Mouse (Mus musculus): ENCODE data around the gene Zan. TPM values are rescaled to one million over a fixed set of nuclear protein-coding genes. Genes with fewer than 3 reads are reported as not detected.

The Zan gene
- polyA plus RNA-seq (2015; fragmentation: Nextera tagmentation; extraction: Ambion mirVana): 0.04 and 0.14 TPM in 2 replicates

- no peak for ATAC-seq (replicated peaks)
- no peak within 1 kb of the TSS for H3K4me3 ChIP-seq
- 91% methylated on average over 5 of the region's 5 CpGs for WGBS
- no peak within 1 kb of the TSS for H3K27ac ChIP-seq (replicated peaks)
- no peaks in the 10 kb centered on the region for H3K27me3 ChIP-seq
- no peak within 1 kb of the TSS for H3K4me2 ChIP-seq (replicated peaks)
- no peaks in the 10 kb centered on the region for H3K9me3 ChIP-seq
- no peak within 1 kb of the TSS for H3K9ac ChIP-seq (replicated peaks)
- H3K36me3 ChIP-seq: no peaks in the 10 kb centered on the region
- H3K4me1 ChIP-seq: no peaks in the 10 kb centered on the region
Observed at GRCm38 (mm10) chr5:137476964-137477363, at the start of gene Zan. Gene Zan, minus strand, starts transcription at chr5:137477064.

DNA sequence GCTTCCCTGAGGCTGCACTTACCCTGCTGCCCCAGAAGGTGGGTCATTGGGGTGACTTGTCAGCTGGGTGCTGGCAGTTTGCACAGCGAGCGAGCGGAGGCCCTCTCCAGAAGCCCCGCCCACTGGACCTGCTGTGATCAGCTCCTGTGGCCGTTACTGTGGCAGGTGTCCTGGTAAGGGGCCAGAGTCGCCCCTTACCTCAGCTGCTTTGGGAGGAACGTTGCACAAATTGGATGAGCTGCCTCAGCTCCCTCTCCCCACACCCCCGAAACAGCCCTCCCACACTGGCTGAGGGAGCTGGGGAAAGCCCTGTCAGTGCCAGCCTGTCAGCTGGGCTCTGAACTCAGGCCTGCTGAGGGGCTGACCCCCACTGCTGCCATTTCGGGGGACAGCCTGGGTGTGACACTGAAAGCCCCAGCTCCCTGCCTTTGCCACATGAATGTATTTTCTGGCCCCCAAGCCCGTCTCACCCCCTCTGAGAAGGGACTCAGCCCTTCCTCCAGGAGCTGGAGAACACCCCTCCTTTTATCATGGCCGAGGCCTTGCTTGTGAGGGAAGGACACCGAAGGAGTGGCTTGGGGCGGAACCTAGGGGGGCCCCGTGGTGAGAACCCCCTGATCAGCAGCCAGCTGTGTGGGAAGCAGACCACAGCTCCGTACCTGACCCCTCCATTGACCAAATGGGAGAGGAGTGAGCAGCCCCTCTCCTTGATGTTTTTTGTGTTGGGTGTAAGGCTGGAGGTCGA is 49.5 kb upstream of the Zan start:
- H3K4me2 ChIP-seq (replicated peaks): no peak overlapping the region
- peak overlapping the region; percentile 67 for H3K27ac ChIP-seq (replicated peaks)
- no peaks in the 10 kb centered on the region for H3K9me3 ChIP-seq
- peak overlapping the region; percentile 10; the same call in 1 of the 2 replicates for H3K9ac ChIP-seq (replicated peaks)
- H3K36me3 ChIP-seq: peaks cover 82% of the 10 kb centered on the region
- H3K4me1 ChIP-seq: peaks cover 30% of the 10 kb centered on the region
- no peaks in the 10 kb centered on the region for H3K27me3 ChIP-seq
- H3K4me3 ChIP-seq: no peak overlapping the region
- 38% methylated on average over 16 of the region's 16 CpGs for WGBS
- no peak for ATAC-seq (replicated peaks)

DNA sequence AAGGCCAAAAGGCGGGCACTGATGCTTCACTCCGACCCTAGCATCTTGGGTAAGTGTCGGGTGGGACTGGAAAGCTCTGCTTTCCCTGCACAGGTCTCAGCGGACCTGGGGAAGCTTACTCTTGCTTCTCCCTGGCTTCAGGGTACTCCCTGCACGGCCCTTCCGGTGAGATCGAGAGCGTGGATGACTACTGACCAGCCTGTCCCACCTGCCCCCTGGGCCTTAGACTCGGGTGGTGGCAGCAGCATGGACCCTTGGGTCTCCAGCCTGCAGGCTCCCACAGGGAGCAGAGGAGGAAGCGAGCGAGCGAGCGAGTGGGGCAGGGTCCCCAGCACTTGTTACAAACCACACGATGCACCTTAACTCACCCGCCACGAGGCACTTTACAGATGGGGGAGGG is 48.6 kb upstream of the Zan start:
- Histone ChIP-seq H3K27ac (replicated peaks) (peak overlapping the region; percentile 37), H3K4me3 (no peak overlapping the region), H3K4me1 (peaks cover 27% of the 10 kb centered on the region), H3K9me3 (no peaks in the 10 kb centered on the region), H3K27me3 (no peaks in the 10 kb centered on the region), H3K9ac (replicated peaks) (no peak overlapping the region), H3K4me2 (replicated peaks) (no peak overlapping the region), H3K36me3 (peaks cover 91% of the 10 kb centered on the region)
- no peak for ATAC-seq (replicated peaks)
- 74% methylated on average over 16 of the region's 16 CpGs for WGBS

- Histone ChIP-seq H3K9ac (replicated peaks) (no peak overlapping the region), H3K9me3 (no peaks in the 10 kb centered on the region), H3K27me3 (no peaks in the 10 kb centered on the region), H3K4me1 (peaks cover 19% of the 10 kb centered on the region), H3K27ac (replicated peaks) (peak overlapping the region; percentile 37), H3K36me3 (peaks cover 95% of the 10 kb centered on the region), H3K4me2 (replicated peaks) (no peak overlapping the region), H3K4me3 (no peak overlapping the region)
- 88% methylated on average over 13 of the region's 13 CpGs for WGBS
- no peak for ATAC-seq (replicated peaks)
Observed at GRCm38 (mm10) chr5:137524671-137525070, 47.8 kb upstream of the Zan start.

- Histone ChIP-seq H3K27me3 (no peaks in the 10 kb centered on the region), H3K36me3 (peaks cover 95% of the 10 kb centered on the region), H3K4me3 (no peak overlapping the region), H3K9me3 (no peaks in the 10 kb centered on the region), H3K9ac (replicated peaks) (no peak overlapping the region), H3K27ac (replicated peaks) (peak overlapping the region; percentile 37), H3K4me1 (peaks cover 14% of the 10 kb centered on the region), H3K4me2 (replicated peaks) (no peak overlapping the region)
- no peak for ATAC-seq (replicated peaks)
- WGBS: 85% methylated on average over 8 of the region's 8 CpGs
Observed at GRCm38 (mm10) chr5:137524251-137524515, 47.3 kb upstream of the Zan start.

DNA sequence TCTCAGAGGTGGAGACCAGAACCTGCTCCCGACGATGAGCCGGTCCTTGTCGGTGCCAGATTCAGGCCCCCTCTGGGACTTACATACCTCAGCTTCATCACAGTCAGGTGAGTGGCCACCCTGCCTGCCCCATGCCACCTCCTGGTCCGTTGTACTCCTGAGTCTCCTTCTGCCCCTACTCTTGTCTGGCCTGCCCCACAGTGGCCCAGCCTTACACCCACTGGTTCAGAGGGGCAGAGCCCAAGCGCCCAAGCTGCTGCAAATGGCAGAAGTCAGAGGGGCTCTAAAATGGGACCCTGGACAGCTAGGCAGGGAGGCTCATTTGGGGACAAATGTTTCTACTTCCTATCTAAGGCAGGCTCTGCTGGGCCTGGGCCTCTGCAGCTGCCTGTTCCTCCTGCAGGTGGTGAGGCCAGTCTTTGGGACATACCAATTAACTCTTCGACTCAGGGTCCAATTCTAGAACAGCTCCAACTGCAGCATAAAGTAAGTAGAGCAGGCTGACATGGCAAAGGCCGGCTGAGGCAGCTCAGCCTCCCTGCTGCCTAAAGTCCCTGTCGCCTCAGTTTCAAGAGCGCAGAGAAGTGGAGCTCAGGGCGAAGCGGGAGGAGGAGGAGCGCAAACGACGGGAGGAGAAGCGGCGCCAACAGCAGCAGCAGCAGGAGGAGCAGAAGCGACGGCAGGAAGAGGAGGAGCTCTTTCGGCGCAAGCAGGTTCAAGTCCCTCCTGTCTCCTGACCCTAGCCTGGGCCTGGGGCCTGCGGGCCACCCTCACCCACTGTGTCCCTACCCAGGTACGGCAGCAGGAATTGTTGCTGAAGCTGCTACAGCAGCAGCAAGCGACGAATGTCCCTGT is 46.8 kb upstream of the Zan start:
- Histone ChIP-seq H3K4me3 (no peak overlapping the region), H3K27me3 (no peaks in the 10 kb centered on the region), H3K27ac (replicated peaks) (peak overlapping the region; percentile 37), H3K9me3 (no peaks in the 10 kb centered on the region), H3K4me2 (replicated peaks) (no peak overlapping the region), H3K4me1 (peaks cover 11% of the 10 kb centered on the region), H3K9ac (replicated peaks) (no peak overlapping the region), H3K36me3 (peaks cover 95% of the 10 kb centered on the region)
- no peak for ATAC-seq (replicated peaks)
- WGBS: 76% methylated on average over 25 of the region's 25 CpGs

DNA sequence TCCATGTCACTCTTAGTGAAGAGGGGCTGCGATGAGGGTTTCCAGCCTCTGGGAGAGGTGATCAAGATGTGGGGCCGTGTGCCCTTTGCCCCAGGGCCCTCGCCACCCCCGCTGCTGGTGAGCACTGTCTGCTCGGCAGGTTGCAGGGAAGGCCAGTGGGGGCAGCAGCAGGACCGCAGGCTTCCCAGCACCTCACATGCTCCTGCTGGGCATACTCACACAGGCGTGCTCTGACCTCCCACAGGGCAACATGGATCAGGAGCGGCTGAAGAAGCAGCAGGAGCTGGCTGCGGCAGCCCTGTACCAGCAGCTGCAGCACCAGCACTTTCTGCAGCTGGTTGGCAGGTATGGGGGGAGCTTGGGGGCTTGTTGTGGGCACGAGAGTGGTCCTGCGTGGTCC is 45.8 kb upstream of the Zan start:
- 72% methylated on average over 11 of the region's 11 CpGs for WGBS
- no peak overlapping the region for H3K9ac ChIP-seq (replicated peaks)
- no peaks in the 10 kb centered on the region for H3K9me3 ChIP-seq
- ATAC-seq (replicated peaks): no peak
- no peak overlapping the region for H3K4me3 ChIP-seq
- H3K36me3 ChIP-seq: peaks cover 90% of the 10 kb centered on the region
- no peak overlapping the region for H3K4me2 ChIP-seq (replicated peaks)
- H3K27me3 ChIP-seq: no peaks in the 10 kb centered on the region
- H3K4me1 ChIP-seq: peaks cover 11% of the 10 kb centered on the region
- H3K27ac ChIP-seq (replicated peaks): no peak overlapping the region

DNA sequence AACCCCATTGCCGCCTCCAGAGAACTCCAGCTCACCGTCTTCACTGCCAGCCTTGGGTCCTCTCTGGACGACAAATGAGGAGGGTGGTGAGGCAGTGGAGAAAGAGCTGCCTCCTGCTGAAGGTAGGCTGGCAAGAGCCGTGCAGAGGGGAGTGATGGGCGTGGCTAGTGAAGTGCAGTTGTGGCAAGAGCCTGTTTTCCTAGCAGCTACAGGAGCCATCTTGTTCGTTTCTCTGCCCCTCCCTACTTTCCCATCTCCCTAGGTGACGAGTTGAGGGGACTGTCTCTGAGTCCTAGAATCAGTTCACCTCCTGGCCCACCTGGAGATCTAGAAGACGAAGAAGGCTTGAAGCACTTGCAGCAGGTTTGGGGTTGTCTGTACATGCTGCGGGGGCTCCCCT is 45.0 kb upstream of the Zan start:
- 81% methylated on average over 9 of the region's 9 CpGs for WGBS
- Histone ChIP-seq H3K27ac (replicated peaks) (no peak overlapping the region), H3K36me3 (peaks cover 84% of the 10 kb centered on the region), H3K4me2 (replicated peaks) (no peak overlapping the region), H3K4me3 (no peak overlapping the region), H3K27me3 (no peaks in the 10 kb centered on the region), H3K9ac (replicated peaks) (no peak overlapping the region), H3K4me1 (peaks cover 9% of the 10 kb centered on the region), H3K9me3 (no peaks in the 10 kb centered on the region)
- ATAC-seq (replicated peaks): no peak

DNA sequence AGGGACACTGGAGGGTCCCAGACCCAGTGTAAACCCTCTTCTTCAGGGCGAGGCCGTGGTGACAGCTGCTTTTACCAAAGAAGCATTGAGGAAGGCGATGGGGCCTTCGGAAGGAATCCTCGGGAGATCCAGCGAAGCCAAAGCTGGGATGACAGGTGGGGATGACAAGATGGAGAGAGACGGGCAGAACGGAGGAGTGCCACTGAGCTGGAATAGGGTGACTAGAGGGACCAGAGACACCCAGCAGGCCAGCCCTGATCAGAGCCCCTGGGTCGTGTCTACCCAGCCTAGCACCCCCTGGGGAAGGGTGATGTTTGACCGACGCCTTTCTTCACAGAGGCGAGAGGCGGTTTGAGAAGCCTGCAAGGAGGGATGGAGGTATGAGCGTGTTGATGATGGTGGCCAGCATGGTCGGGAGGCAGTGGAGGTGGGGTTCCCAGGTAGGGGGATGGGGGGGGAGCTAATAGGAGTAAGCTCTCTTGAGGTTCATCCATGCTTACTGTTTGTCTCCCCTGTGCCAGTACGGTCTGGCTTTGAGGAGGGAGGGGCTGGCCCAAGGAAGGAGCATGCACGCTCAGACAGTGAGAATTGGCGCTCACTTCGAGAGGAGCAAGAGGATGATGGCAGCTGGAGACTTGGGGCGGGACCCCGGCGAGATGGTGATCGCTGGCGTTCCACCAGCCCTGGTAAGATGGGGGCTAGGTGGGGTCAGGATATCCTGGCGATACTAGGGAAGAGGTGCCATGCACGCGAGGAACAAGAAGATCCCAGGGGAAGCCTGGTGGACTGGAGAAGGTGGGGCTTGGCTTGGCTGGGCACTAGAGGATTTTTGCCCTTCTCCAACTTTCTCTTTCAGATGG is 43.1 kb upstream of the Zan start:
- H3K4me3 ChIP-seq: no peak overlapping the region
- H3K36me3 ChIP-seq: peaks cover 67% of the 10 kb centered on the region
- H3K27ac ChIP-seq (replicated peaks): no peak overlapping the region
- 93% methylated on average over 27 of the region's 27 CpGs for WGBS
- H3K4me2 ChIP-seq (replicated peaks): no peak overlapping the region
- no peaks in the 10 kb centered on the region for H3K27me3 ChIP-seq
- no peak overlapping the region for H3K9ac ChIP-seq (replicated peaks)
- no peak for ATAC-seq (replicated peaks)
- H3K4me1 ChIP-seq: peaks cover 11% of the 10 kb centered on the region
- no peaks in the 10 kb centered on the region for H3K9me3 ChIP-seq

DNA sequence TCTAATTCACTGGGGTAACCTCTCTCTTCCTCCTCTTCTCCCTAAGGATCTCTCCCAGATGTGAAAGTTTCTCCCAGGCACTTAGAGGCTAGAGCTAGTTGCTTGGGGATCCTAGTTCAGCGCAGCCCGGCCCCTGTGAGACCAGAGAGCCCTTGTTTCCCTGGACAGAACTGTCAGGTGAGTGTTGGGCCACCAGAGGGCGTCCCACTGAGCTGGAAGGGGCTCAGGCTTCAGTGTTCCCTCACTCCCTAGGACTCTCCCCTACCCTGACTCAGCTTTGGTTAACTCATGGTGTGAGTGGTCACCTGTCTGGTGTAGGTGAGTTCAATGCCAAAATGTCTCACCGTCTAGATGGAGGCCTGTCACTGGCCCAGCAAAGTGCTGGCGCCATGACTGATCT is 41.6 kb upstream of the Zan start, which contains the start of gene Gigyf1:
TSS of gene Gigyf1 (plus strand) at position 113 of the 400 bp plus-strand sequence.
- Histone ChIP-seq H3K4me1 (peaks cover 26% of the 10 kb centered on the region), H3K36me3 (peaks cover 52% of the 10 kb centered on the region), H3K4me3 (no peak within 1 kb of the TSS), H3K27ac (replicated peaks) (no peak within 1 kb of the TSS), H3K4me2 (replicated peaks) (no peak within 1 kb of the TSS), H3K9me3 (no peaks in the 10 kb centered on the region), H3K9ac (replicated peaks) (no peak within 1 kb of the TSS), H3K27me3 (no peaks in the 10 kb centered on the region)
- WGBS: 69% methylated on average over 5 of the region's 5 CpGs
- ATAC-seq (replicated peaks): no peak

DNA sequence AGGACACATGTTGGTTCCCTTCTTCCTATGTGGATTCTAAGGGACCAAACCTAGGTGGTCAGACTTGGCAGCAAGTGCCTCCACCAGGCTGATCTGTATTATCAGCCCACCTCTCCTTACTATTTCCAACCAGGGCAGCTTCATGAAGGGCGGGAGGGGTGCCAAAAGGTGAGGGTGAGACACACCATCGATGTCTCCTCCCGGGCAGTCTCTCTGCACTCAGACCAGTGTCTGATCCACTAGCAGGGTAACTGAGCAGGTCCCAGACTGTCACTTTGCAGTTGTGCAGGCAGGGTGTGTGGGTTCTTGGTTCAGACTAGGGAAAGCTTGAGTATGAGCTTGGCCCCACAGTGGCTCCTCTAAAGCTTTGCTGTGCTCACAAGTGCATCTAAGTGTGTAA is 37.9 kb upstream of the Zan start:
- Histone ChIP-seq H3K27ac (replicated peaks) (no peak overlapping the region), H3K9me3 (no peaks in the 10 kb centered on the region), H3K36me3 (peaks cover 15% of the 10 kb centered on the region), H3K9ac (replicated peaks) (no peak overlapping the region), H3K4me2 (replicated peaks) (no peak overlapping the region), H3K27me3 (no peaks in the 10 kb centered on the region), H3K4me3 (no peak overlapping the region), H3K4me1 (peaks cover 52% of the 10 kb centered on the region)
- 94% methylated on average over 3 of the region's 3 CpGs for WGBS
- ATAC-seq (replicated peaks): no peak

Measured in forebrain, embryonic 15.5 days (tissue).